Mouse (Mus musculus) gastrocnemius, postnatal 10 days (tissue): ENCODE data around the gene Rgs12. TPM values are rescaled to one million over a fixed set of nuclear protein-coding genes. Genes with fewer than 3 reads are reported as not detected.

Source experiments
- DNase-seq: peaks from one replicate; pipeline ENCODE4 v3.0.0; 2021; ENCODE audit warnings: mixed read lengths
- total RNA-seq, 2 experiments: library from RNA; stranded (reverse); gene quantifications; 2 replicates each; pipeline ENCODE4 v1.2.3; 2021

The Rgs12 gene
- total RNA-seq, 2 experiments from 2014 or later: 13.7 to 16.6 TPM

GRCm38 (mm10) chr5:35033068-35033467 is 83.8 kb downstream of the Rgs12 start:
- no peak for DNase-seq

GRCm38 (mm10) chr5:35033619-35034018 is 84.4 kb downstream of the Rgs12 start:
- DNase-seq: no peak

GRCm38 (mm10) chr5:35035141-35035540 is 85.9 kb downstream of the Rgs12 start:
- no peak for DNase-seq

GRCm38 (mm10) chr5:35035795-35036194 is 86.5 kb downstream of the Rgs12 start:
- no peak for DNase-seq

GRCm38 (mm10) chr5:35037438-35037837 is 88.2 kb downstream of the Rgs12 start:
- DNase-seq: no peak

- DNase-seq: no peak
These were observed 92.1 kb downstream of the Rgs12 start, which contains the start of gene Hgfac for GRCm38 (mm10) chr5:35041268-35041829. Gene Hgfac (plus strand): TSS chr5:35041509.

- DNase-seq: no peak
These were observed 93.3 kb downstream of the Rgs12 start for GRCm38 (mm10) chr5:35042431-35043109.

- peak; percentile 73 for DNase-seq
These were observed 93.8 kb downstream of the Rgs12 start for GRCm38 (mm10) chr5:35043110-35043451.

GRCm38 (mm10) chr5:35050541-35050940 is 101.3 kb downstream of the Rgs12 start:
- DNase-seq: no peak

GRCm38 (mm10) chr5:35054628-35055027 is 105.4 kb downstream of the Rgs12 start:
- DNase-seq: no peak

- DNase-seq: peak; percentile 78
These were observed 105.8 kb downstream of the Rgs12 start for GRCm38 (mm10) chr5:35055076-35055475.

GRCm38 (mm10) chr5:35056604-35057432 is 107.6 kb downstream of the Rgs12 start, which contains the start of gene Dok7:
Gene Dok7 (plus strand): TSS chr5:35056766.
- DNase-seq: peak; percentile 68

- no peak for DNase-seq
These were observed 108.3 kb downstream of the Rgs12 start for GRCm38 (mm10) chr5:35057582-35057981.

- DNase-seq: no peak
These were observed 109.0 kb downstream of the Rgs12 start for GRCm38 (mm10) chr5:35058216-35058615.

GRCm38 (mm10) chr5:35060098-35060497 is 110.9 kb downstream of the Rgs12 start:
- DNase-seq: no peak

GRCm38 (mm10) chr5:35069841-35070240 is 120.6 kb downstream of the Rgs12 start:
- DNase-seq: no peak

- no peak for DNase-seq
These were observed 121.1 kb downstream of the Rgs12 start for GRCm38 (mm10) chr5:35070314-35070713.

GRCm38 (mm10) chr5:35070953-35071352 is 121.7 kb downstream of the Rgs12 start:
- no peak for DNase-seq

- no peak for DNase-seq
These were observed 122.6 kb downstream of the Rgs12 start for GRCm38 (mm10) chr5:35071855-35072254.

- DNase-seq: no peak
These were observed 124.0 kb downstream of the Rgs12 start for GRCm38 (mm10) chr5:35073235-35073634.

GRCm38 (mm10) chr5:35073992-35074391 is 124.7 kb downstream of the Rgs12 start:
- peak; percentile 71 for DNase-seq

- no peak for DNase-seq
These were observed 127.1 kb downstream of the Rgs12 start for GRCm38 (mm10) chr5:35076369-35076768.

- no peak for DNase-seq
These were observed 129.9 kb downstream of the Rgs12 start for GRCm38 (mm10) chr5:35079101-35079500.
